Mouse (Mus musculus): Measurements from ENCODE around the gene Dpp6.

The Dpp6 gene

GRCm38 (mm10) chr5:27200581-27201341 is 383.8 kb downstream of the Dpp6 start:
- DNase-seq (ENCODE audit: low spot score), result no peak

GRCm38 (mm10) chr5:27203131-27203530 is 386.1 kb downstream of the Dpp6 start:
- DNase-seq (ENCODE audit: low spot score), result no peak

GRCm38 (mm10) chr5:27204721-27205120 is 387.7 kb downstream of the Dpp6 start:
- DNase-seq (ENCODE audit: low spot score), result no peak

- DNase-seq (ENCODE audit: low spot score), result no peak
Observed at GRCm38 (mm10) chr5:27205754-27206153, 388.8 kb downstream of the Dpp6 start.

GRCm38 (mm10) chr5:27206213-27206612 is 389.2 kb downstream of the Dpp6 start:
- no peak for DNase-seq (ENCODE audit: low spot score)

- no peak for DNase-seq (ENCODE audit: low spot score)
Observed at GRCm38 (mm10) chr5:27220116-27220515, 403.1 kb downstream of the Dpp6 start.

GRCm38 (mm10) chr5:27242078-27242477 is 425.1 kb downstream of the Dpp6 start:
- DNase-seq (ENCODE audit: low spot score), result no peak

GRCm38 (mm10) chr5:27243226-27243625 is 426.2 kb downstream of the Dpp6 start:
- no peak for DNase-seq (ENCODE audit: low spot score)

- DNase-seq (ENCODE audit: low spot score), result no peak
Observed at GRCm38 (mm10) chr5:27247793-27248192, 430.8 kb downstream of the Dpp6 start.

GRCm38 (mm10) chr5:27248685-27249084 is 431.7 kb downstream of the Dpp6 start:
- DNase-seq (ENCODE audit: low spot score), result no peak

GRCm38 (mm10) chr5:27249951-27250350 is 432.9 kb downstream of the Dpp6 start:
- no peak for DNase-seq (ENCODE audit: low spot score)

GRCm38 (mm10) chr5:27250906-27251305 is 433.9 kb downstream of the Dpp6 start:
- DNase-seq (ENCODE audit: low spot score), result no peak

GRCm38 (mm10) chr5:27251361-27251760 is 434.4 kb downstream of the Dpp6 start:
- no peak for DNase-seq (ENCODE audit: low spot score)

GRCm38 (mm10) chr5:27255247-27255646 is 438.2 kb downstream of the Dpp6 start:
- DNase-seq (ENCODE audit: low spot score), result no peak

- no peak for DNase-seq (ENCODE audit: low spot score)
Observed at GRCm38 (mm10) chr5:27258636-27259035, 441.6 kb downstream of the Dpp6 start.

- DNase-seq (ENCODE audit: low spot score), result peak; percentile 6
Observed at GRCm38 (mm10) chr5:27261746-27262727, 445.0 kb downstream of the Dpp6 start.

- no peak for DNase-seq (ENCODE audit: low spot score)
Observed at GRCm38 (mm10) chr5:27262751-27263150, 445.7 kb downstream of the Dpp6 start.

- no peak for DNase-seq (ENCODE audit: low spot score)
Observed at GRCm38 (mm10) chr5:27265281-27265680, 448.3 kb downstream of the Dpp6 start.

GRCm38 (mm10) chr5:27271336-27271735 is 454.3 kb downstream of the Dpp6 start:
- no peak for DNase-seq (ENCODE audit: low spot score)

- no peak for DNase-seq (ENCODE audit: low spot score)
Observed at GRCm38 (mm10) chr5:27274781-27275395, 457.9 kb downstream of the Dpp6 start.

- no peak for DNase-seq (ENCODE audit: low spot score)
Observed at GRCm38 (mm10) chr5:27275871-27276270, 458.9 kb downstream of the Dpp6 start.

GRCm38 (mm10) chr5:27278120-27278645 is 461.2 kb downstream of the Dpp6 start:
- no peak for DNase-seq (ENCODE audit: low spot score)
